Mouse (Mus musculus): Measurements from ENCODE around the gene Cdon. TPM values are rescaled to one million over a fixed set of nuclear protein-coding genes. Genes with fewer than 3 reads are reported as not detected.
A peak's percentile ranks its signal among the peaks of the same experiment; 100 is the strongest.

Gene Cdon
- polyA plus RNA-seq, 2 experiments = 39.6 to 83.7 TPM

DNA sequence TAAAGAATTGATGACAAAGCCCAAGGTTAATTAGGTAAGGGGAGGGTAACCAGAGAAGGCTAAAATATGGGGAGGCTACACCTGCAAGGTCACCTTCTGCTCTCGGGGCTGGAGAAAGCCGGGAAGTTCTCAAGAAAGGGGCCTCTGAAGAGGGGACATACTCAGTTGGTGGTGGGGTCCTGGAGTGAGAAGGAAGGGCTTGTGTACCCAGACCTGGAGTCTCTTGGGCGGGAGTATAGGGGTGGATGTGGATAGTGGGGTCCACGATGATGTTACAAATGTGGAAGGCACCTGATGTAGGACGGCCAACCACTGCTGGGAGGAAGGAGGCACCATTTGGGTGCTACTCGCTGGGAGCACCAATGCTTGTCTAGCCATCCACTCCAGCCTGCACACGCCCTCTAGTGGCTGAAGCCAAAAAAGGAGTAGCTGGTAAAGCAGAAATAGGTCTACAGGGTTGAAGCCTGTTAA lies 103.0 kb downstream of the Cdon start:
- peak overlapping the region; percentile 32; the same call in 1 of the 2 replicates for H3K4me2 ChIP-seq (replicated peaks; ENCODE audit: low read depth, low read length, severe bottlenecking)
- H3K27ac ChIP-seq (replicated peaks; ENCODE audit: low read depth, low read length) = peak overlapping the region; percentile 85
- DNase-seq (ENCODE audit: low spot score) = peak; percentile 84
- H3K4me3 ChIP-seq (replicated peaks; ENCODE audit: low read length) = no peak overlapping the region
- no peak overlapping the region for H3K9ac ChIP-seq (ENCODE audit: low read depth, low read length, severe bottlenecking)
- no peaks in the 10 kb centered on the region for H3K27me3 ChIP-seq (ENCODE audit: control insufficient read depth, insufficient read depth, low read length)
- H3K4me1 ChIP-seq (ENCODE audit: control insufficient read depth, insufficient read depth, low read length) = peaks cover 37% of the 10 kb centered on the region
- H3K36me3 ChIP-seq (ENCODE audit: control insufficient read depth, insufficient read depth, low read length) = no peaks in the 10 kb centered on the region
- peak; percentile 74 for ATAC-seq (ENCODE audit: low FRiP score, low read depth)
- TF ChIP-seq POLR2A (IDR thresholded peaks at IDR 0.05; ENCODE audit: borderline replicate concordance, extremely low read depth, insufficient read depth, insufficient read length) = no peak
- H3K9me3 ChIP-seq (ENCODE audit: control insufficient read depth, low read length) = no peaks in the 10 kb centered on the region
- 14% methylated on average over 7 of the region's 7 CpGs for WGBS

- Histone ChIP-seq H3K36me3 (ENCODE audit: control insufficient read depth, insufficient read depth, low read length) (no peaks in the 10 kb centered on the region), H3K27me3 (ENCODE audit: control insufficient read depth, insufficient read depth, low read length) (no peaks in the 10 kb centered on the region), H3K4me3 (replicated peaks; ENCODE audit: low read length) (no peak overlapping the region), H3K9me3 (ENCODE audit: control insufficient read depth, low read length) (no peaks in the 10 kb centered on the region), H3K4me2 (replicated peaks; ENCODE audit: low read depth, low read length, severe bottlenecking) (no peak overlapping the region), H3K4me1 (ENCODE audit: control insufficient read depth, insufficient read depth, low read length) (peaks cover 39% of the 10 kb centered on the region), H3K27ac (replicated peaks; ENCODE audit: low read depth, low read length) (peak overlapping the region; percentile 33; the same call in 1 of the 2 replicates), H3K9ac (ENCODE audit: low read depth, low read length, severe bottlenecking) (no peak overlapping the region)
- 14% methylated on average over 3 of the region's 3 CpGs for WGBS
- DNase-seq (ENCODE audit: low spot score) = no peak
- no peak for TF ChIP-seq POLR2A (IDR thresholded peaks at IDR 0.05; ENCODE audit: borderline replicate concordance, extremely low read depth, insufficient read depth, insufficient read length)
- no peak for ATAC-seq (ENCODE audit: low FRiP score, low read depth)
Observed at GRCm38 (mm10) chr9:35529141-35529540, 108.2 kb downstream of the Cdon start.

GRCm38 (mm10) chr9:35529796-35530195 lies 108.9 kb downstream of the Cdon start:
- no peaks in the 10 kb centered on the region for H3K36me3 ChIP-seq (ENCODE audit: control insufficient read depth, insufficient read depth, low read length)
- H3K27me3 ChIP-seq (ENCODE audit: control insufficient read depth, insufficient read depth, low read length) = no peaks in the 10 kb centered on the region
- H3K9ac ChIP-seq (ENCODE audit: low read depth, low read length, severe bottlenecking) = no peak overlapping the region
- ATAC-seq (ENCODE audit: low FRiP score, low read depth) = peak; percentile 83
- WGBS = 10% methylated on average over 1 of the region's 1 CpGs
- DNase-seq (ENCODE audit: low spot score) = peak; percentile 74
- peak overlapping the region; percentile 65 for H3K27ac ChIP-seq (replicated peaks; ENCODE audit: low read depth, low read length)
- no peak overlapping the region for H3K4me2 ChIP-seq (replicated peaks; ENCODE audit: low read depth, low read length, severe bottlenecking)
- peaks cover 34% of the 10 kb centered on the region for H3K4me1 ChIP-seq (ENCODE audit: control insufficient read depth, insufficient read depth, low read length)
- H3K4me3 ChIP-seq (replicated peaks; ENCODE audit: low read length) = no peak overlapping the region
- H3K9me3 ChIP-seq (ENCODE audit: control insufficient read depth, low read length) = no peaks in the 10 kb centered on the region
- TF ChIP-seq POLR2A (IDR thresholded peaks at IDR 0.05; ENCODE audit: borderline replicate concordance, extremely low read depth, insufficient read depth, insufficient read length) = no peak

GRCm38 (mm10) chr9:35533266-35533665 lies 112.3 kb downstream of the Cdon start:
- peak overlapping the region; percentile 67; the same call in 1 of the 2 replicates for H3K27ac ChIP-seq (replicated peaks; ENCODE audit: low read depth, low read length)
- H3K4me3 ChIP-seq (replicated peaks; ENCODE audit: low read length) = no peak overlapping the region
- peak; percentile 75 for DNase-seq (ENCODE audit: low spot score)
- no peak overlapping the region for H3K9ac ChIP-seq (ENCODE audit: low read depth, low read length, severe bottlenecking)
- 16% methylated on average over 9 of the region's 9 CpGs for WGBS
- no peak for TF ChIP-seq POLR2A (IDR thresholded peaks at IDR 0.05; ENCODE audit: borderline replicate concordance, extremely low read depth, insufficient read depth, insufficient read length)
- H3K27me3 ChIP-seq (ENCODE audit: control insufficient read depth, insufficient read depth, low read length) = no peaks in the 10 kb centered on the region
- peaks cover 38% of the 10 kb centered on the region for H3K4me1 ChIP-seq (ENCODE audit: control insufficient read depth, insufficient read depth, low read length)
- no peak overlapping the region for H3K4me2 ChIP-seq (replicated peaks; ENCODE audit: low read depth, low read length, severe bottlenecking)
- H3K9me3 ChIP-seq (ENCODE audit: control insufficient read depth, low read length) = no peaks in the 10 kb centered on the region
- ATAC-seq (ENCODE audit: low FRiP score, low read depth) = peak; percentile 41; the same call in 1 of the 2 replicates
- no peaks in the 10 kb centered on the region for H3K36me3 ChIP-seq (ENCODE audit: control insufficient read depth, insufficient read depth, low read length)

GRCm38 (mm10) chr9:35535110-35535509 lies 114.2 kb downstream of the Cdon start:
- Histone ChIP-seq H3K9ac (ENCODE audit: low read depth, low read length, severe bottlenecking) (no peak overlapping the region), H3K27me3 (ENCODE audit: control insufficient read depth, insufficient read depth, low read length) (no peaks in the 10 kb centered on the region), H3K27ac (replicated peaks; ENCODE audit: low read depth, low read length) (no peak overlapping the region), H3K4me2 (replicated peaks; ENCODE audit: low read depth, low read length, severe bottlenecking) (no peak overlapping the region), H3K36me3 (ENCODE audit: control insufficient read depth, insufficient read depth, low read length) (no peaks in the 10 kb centered on the region), H3K4me3 (replicated peaks; ENCODE audit: low read length) (no peak overlapping the region), H3K4me1 (ENCODE audit: control insufficient read depth, insufficient read depth, low read length) (peaks cover 27% of the 10 kb centered on the region), H3K9me3 (ENCODE audit: control insufficient read depth, low read length) (no peaks in the 10 kb centered on the region)
- WGBS = 5% methylated on average over 2 of the region's 2 CpGs
- ATAC-seq (ENCODE audit: low FRiP score, low read depth) = peak; percentile 79
- peak; percentile 87 for DNase-seq (ENCODE audit: low spot score)
- TF ChIP-seq POLR2A (IDR thresholded peaks at IDR 0.05; ENCODE audit: borderline replicate concordance, extremely low read depth, insufficient read depth, insufficient read length) = no peak

Data from limb, embryonic 14.5 days (tissue).